Mouse (Mus musculus): Measurements from ENCODE around the gene Slc38a3.

DNA sequence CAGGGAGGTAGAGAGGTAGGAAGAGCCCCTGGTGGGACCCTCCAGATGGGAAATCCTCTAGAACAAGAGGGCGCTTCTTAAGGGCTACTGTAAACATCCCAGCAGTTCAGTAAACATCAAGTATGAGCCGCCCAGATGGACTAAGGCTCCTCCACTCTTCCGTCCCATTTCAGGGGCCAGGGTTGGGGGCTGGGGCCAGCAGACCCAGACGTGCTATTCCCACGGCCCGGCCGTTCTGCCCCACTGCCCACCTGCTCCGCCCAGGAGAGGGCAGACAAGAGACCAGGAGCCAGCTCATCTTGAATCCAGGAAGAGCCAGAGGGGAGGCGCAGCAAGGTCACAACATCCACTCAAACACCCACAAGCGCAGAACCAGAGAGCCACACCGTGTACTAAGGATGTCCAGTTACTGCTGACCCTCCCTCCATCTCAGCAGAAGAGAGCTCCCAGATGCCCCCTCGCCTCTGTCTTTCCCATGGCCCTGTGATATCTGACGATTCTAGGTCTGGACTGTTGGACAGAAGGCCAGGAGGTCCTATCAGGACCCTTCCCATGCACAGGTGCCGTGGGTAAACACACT is 29.4 kb upstream of the Slc38a3 start:
- no peak for TF ChIP-seq CTCF (IDR thresholded peaks at IDR 0.05; ENCODE audit: low read depth)
- no peak for TF ChIP-seq EP300 (IDR thresholded peaks at IDR 0.05; ENCODE audit: low read depth)

Data from liver, embryonic 14.5 days (tissue).